Mouse (Mus musculus): ENCODE measurements around the gene Cpt2.

The Cpt2 gene

GRCm38 (mm10) chr4:107921152-107921695, 2.2 kb downstream of the Cpt2 start:
- no peak for DNase-seq (ENCODE audit: low spot score)

GRCm38 (mm10) chr4:107920336-107920735, 3.1 kb downstream of the Cpt2 start:
- no peak for DNase-seq (ENCODE audit: low spot score)

- no peak for DNase-seq (ENCODE audit: low spot score)
Measured at GRCm38 (mm10) chr4:107910020-107910419, 13.4 kb downstream of the Cpt2 start.

- DNase-seq (ENCODE audit: low spot score), result no peak
Measured at GRCm38 (mm10) chr4:107906561-107906960, 16.8 kb downstream of the Cpt2 start.

GRCm38 (mm10) chr4:107904252-107904651, 19.2 kb downstream of the Cpt2 start:
- DNase-seq (ENCODE audit: low spot score), result no peak

GRCm38 (mm10) chr4:107900206-107900605, 23.2 kb downstream of the Cpt2 start:
- DNase-seq (ENCODE audit: low spot score), result no peak

- DNase-seq (ENCODE audit: low spot score), result no peak
Measured at GRCm38 (mm10) chr4:107899211-107899927, 24.0 kb downstream of the Cpt2 start.

- peak; percentile 58 for DNase-seq (ENCODE audit: low spot score)
Measured at GRCm38 (mm10) chr4:107892663-107893062, 30.7 kb downstream of the Cpt2 start.

GRCm38 (mm10) chr4:107889731-107890432, 33.5 kb downstream of the Cpt2 start, which contains the start of gene 0610037L13Rik:
0610037L13Rik (plus strand) TSS chr4:107889813.
- peak; percentile 97 for DNase-seq (ENCODE audit: low spot score)

GRCm38 (mm10) chr4:107889385-107889730, 34.1 kb downstream of the Cpt2 start:
- DNase-seq (ENCODE audit: low spot score), result no peak

GRCm38 (mm10) chr4:107886371-107886770, 37.0 kb downstream of the Cpt2 start:
- no peak for DNase-seq (ENCODE audit: low spot score)

GRCm38 (mm10) chr4:107881631-107882030, 41.8 kb downstream of the Cpt2 start:
- no peak for DNase-seq (ENCODE audit: low spot score)

GRCm38 (mm10) chr4:107879254-107880050, 44.0 kb downstream of the Cpt2 start, which contains the start of gene Magoh:
Magoh (plus strand) TSS chr4:107879755.
- peak; percentile 100 for DNase-seq (ENCODE audit: low spot score)

GRCm38 (mm10) chr4:107864866-107865265, 58.5 kb downstream of the Cpt2 start:
- no peak for DNase-seq (ENCODE audit: low spot score)

GRCm38 (mm10) chr4:107858995-107859394, 64.4 kb downstream of the Cpt2 start:
- no peak for DNase-seq (ENCODE audit: low spot score)

- no peak for DNase-seq (ENCODE audit: low spot score)
Measured at GRCm38 (mm10) chr4:107856958-107857686, 66.3 kb downstream of the Cpt2 start.

Measured in embryo, embryonic 10.5 days (tissue).